Mouse (Mus musculus): ENCODE measurements around the gene Hspa5.

GRCm38 (mm10) chr2:34803746-34804145 is 32.0 kb downstream of the Hspa5 start:
- TF ChIP-seq TCF12 (IDR thresholded peaks at IDR 0.05; ENCODE audit: insufficient read depth, poor library complexity, severe bottlenecking): no peak
- no peak for TF ChIP-seq POLR2A (IDR thresholded peaks at IDR 0.05; ENCODE audit: insufficient read length, low read depth)
- TF ChIP-seq USF1 (IDR thresholded peaks at IDR 0.05; ENCODE audit: low read depth): no peak
- no peak for TF ChIP-seq MAX (IDR thresholded peaks at IDR 0.05; ENCODE audit: low read depth)
- no peak for TF ChIP-seq E2F4 (IDR thresholded peaks at IDR 0.05; ENCODE audit: insufficient read depth)
- no peak for TF ChIP-seq POLR2AphosphoS2 (IDR thresholded peaks at IDR 0.05; ENCODE audit: insufficient read length, low read depth)
- no peak for TF ChIP-seq CEBPB (IDR thresholded peaks at IDR 0.05; ENCODE audit: insufficient read depth, poor library complexity, severe bottlenecking)
- TF ChIP-seq MYOG (IDR thresholded peaks at IDR 0.05; ENCODE audit: control insufficient read depth in 1 of 3, insufficient read depth in 1 of 3, insufficient read length in 2 of 3, low read depth in 2 of 3): no peak
- TF ChIP-seq MYOD1 (IDR thresholded peaks at IDR 0.05; ENCODE audit: control insufficient read depth in 1 of 3, insufficient read length in 2 of 3, low read depth in 2 of 3): no peak
- no peak for TF ChIP-seq SRF (IDR thresholded peaks at IDR 0.05; ENCODE audit: control insufficient read depth, insufficient read length, low read depth)
- no peak for TF ChIP-seq TCF3 (IDR thresholded peaks at IDR 0.05; ENCODE audit: insufficient read length, low read depth)
